Mouse (Mus musculus): Measurements from ENCODE around the gene Tnfrsf11a. TPM values are rescaled to one million over a fixed set of nuclear protein-coding genes. Genes with fewer than 3 reads are reported as not detected.

Gene Tnfrsf11a
- 0.42 and 0.86 TPM in 2 replicates for polyA plus RNA-seq (2015; fragmentation: Nextera tagmentation; extraction: Ambion mirVana)

DNA sequence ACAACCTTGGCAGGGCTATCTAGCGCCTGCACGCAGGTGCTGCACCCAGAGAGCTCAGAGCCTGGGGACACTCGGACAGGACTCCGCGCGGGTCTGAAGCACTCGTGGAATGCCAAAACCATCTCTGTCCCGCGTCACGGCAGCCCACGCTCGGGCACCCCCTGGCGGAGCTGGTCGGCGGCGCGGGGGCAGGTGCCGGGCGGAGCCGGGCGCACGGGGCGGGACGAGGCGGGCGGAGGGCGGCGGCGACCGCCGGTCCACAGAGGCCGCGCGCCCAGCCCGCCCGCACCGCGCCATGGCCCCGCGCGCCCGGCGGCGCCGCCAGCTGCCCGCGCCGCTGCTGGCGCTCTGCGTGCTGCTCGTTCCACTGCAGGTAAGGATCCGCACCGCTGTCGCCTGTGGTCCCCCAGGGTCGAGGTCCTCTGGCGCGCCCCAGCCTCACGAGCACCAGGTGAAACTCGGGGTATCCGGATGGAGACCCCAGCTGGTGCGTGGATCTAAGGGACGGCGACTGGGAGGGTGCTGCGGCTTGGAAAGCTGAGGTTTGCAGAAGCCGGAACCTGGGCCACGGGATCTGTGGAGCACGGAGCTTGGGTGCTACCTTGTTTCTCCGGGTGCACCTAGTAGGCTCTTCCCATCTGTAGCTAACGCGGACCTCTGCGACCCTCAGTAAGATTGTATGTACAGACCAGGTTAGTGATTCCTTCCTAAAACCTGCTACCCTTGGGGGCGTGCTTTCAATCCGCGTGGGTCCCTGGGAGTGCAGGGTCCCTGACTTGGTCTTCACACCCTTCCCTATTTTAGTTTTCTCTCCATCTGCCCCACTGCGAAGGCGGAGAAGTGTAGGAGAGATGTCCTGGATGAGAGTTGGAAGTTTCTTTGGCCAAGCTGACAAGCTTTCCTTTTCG is at the start of gene Tnfrsf11a:
Tnfrsf11a (plus strand) TSS at position 262 of the 908 bp plus-strand sequence.
- ATAC-seq (replicated peaks; ENCODE audit: insufficient number of reproducible peaks, insufficient read depth, low FRiP score, low read depth) = 0 out of 2 replicates have a peak, but pooled peaks have one; percentile 48
- WGBS = 4% methylated on average over 73 of the region's 77 CpGs
- Histone ChIP-seq H3K4me3 (peak within 1 kb of the TSS; percentile 63), H3K36me3 (no peaks in the 10 kb centered on the region), H3K27ac (no peak within 1 kb of the TSS), H3K9me3 (replicated peaks) (no peaks in the 10 kb centered on the region), H3K4me2 (peak within 1 kb of the TSS; percentile 98), H3K27me3 (peaks cover 31% of the 10 kb centered on the region), H3K4me1 (replicated peaks) (peaks cover 15% of the 10 kb centered on the region), H3K9ac (peak within 1 kb of the TSS; percentile 63)

DNA sequence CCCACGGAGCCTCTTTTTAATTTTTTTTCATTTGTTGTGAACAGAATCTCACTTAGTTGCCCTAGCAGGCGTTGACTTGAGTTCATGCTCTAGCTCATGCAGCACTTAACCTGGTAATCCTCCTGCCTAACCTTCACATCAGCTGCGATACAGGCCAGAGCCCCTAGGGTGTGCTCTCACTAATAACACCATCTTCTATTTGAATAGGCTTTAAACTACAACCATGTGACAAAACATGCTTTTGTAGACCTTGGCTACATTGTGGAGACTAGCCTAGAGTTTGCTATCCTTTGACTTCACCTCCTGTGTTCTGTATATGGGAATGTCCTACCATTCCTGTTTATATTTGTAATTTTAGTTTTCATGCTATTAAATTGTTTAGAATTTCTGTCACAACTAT is 45.2 kb upstream of the Tnfrsf11a start:
- no peaks in the 10 kb centered on the region for H3K4me1 ChIP-seq (replicated peaks)
- H3K9ac ChIP-seq = no peak overlapping the region
- H3K36me3 ChIP-seq = peaks cover 15% of the 10 kb centered on the region
- H3K9me3 ChIP-seq (replicated peaks) = no peaks in the 10 kb centered on the region
- no peak for ATAC-seq (replicated peaks; ENCODE audit: insufficient number of reproducible peaks, insufficient read depth, low FRiP score, low read depth)
- H3K4me3 ChIP-seq = no peak overlapping the region
- H3K4me2 ChIP-seq = no peak overlapping the region
- no peak overlapping the region for H3K27ac ChIP-seq
- 79% methylated on average over 3 of the region's 3 CpGs for WGBS
- H3K27me3 ChIP-seq = no peaks in the 10 kb centered on the region

DNA sequence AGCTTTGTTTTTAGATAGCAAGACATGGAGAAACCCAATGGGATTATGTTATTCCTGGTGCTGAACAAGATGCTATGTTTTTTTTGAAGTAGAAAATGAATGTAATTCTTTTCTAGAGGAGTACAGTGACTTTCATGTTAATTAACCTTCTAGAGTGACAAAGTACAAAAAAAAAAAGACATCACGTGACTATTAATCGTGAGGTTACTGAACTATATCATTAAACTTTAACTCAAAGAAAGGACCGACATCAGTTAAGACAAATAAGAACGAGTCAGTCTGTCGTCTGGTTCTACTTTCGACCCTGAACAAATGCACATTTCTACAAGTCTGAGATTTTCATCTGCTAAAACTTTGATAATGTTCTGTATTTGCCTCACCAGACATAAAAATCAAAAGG is 42.2 kb upstream of the Tnfrsf11a start:
- WGBS = 90% methylated on average over 6 of the region's 6 CpGs

DNA sequence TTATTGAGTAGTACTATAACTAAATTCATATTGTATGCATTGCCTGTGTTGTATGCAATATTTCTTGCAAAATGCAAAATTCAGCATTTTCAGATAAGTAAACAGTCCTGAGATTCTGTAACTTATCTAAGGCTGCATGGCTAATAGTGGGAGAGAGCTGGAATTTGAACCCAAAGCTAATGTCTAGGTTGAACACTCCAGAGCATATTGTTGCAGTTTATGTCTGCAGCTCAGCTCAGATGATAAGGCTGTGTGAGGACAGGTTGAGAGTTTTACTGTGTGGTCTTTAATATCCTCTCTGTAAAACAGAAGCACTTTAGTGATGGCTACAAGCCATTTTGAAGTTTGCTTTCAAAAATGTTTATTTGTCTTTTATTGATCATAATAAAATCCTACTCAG is 41.0 kb upstream of the Tnfrsf11a start:
- no peak overlapping the region for H3K27ac ChIP-seq
- peaks cover 33% of the 10 kb centered on the region for H3K36me3 ChIP-seq
- no peak for ATAC-seq (replicated peaks; ENCODE audit: insufficient number of reproducible peaks, insufficient read depth, low FRiP score, low read depth)
- no peak overlapping the region for H3K4me3 ChIP-seq
- H3K9ac ChIP-seq = no peak overlapping the region
- H3K4me1 ChIP-seq (replicated peaks) = no peaks in the 10 kb centered on the region
- no peaks in the 10 kb centered on the region for H3K9me3 ChIP-seq (replicated peaks)
- H3K27me3 ChIP-seq = no peaks in the 10 kb centered on the region
- no peak overlapping the region for H3K4me2 ChIP-seq

More for the DNA sequence above, 42.2 kb upstream of the Tnfrsf11a start:
- Histone ChIP-seq H3K9ac (no peak overlapping the region), H3K36me3 (peaks cover 30% of the 10 kb centered on the region), H3K4me1 (replicated peaks) (no peaks in the 10 kb centered on the region), H3K27me3 (no peaks in the 10 kb centered on the region), H3K27ac (no peak overlapping the region), H3K9me3 (replicated peaks) (no peaks in the 10 kb centered on the region), H3K4me3 (no peak overlapping the region), H3K4me2 (no peak overlapping the region)
- ATAC-seq (replicated peaks; ENCODE audit: insufficient number of reproducible peaks, insufficient read depth, low FRiP score, low read depth) = no peak

DNA sequence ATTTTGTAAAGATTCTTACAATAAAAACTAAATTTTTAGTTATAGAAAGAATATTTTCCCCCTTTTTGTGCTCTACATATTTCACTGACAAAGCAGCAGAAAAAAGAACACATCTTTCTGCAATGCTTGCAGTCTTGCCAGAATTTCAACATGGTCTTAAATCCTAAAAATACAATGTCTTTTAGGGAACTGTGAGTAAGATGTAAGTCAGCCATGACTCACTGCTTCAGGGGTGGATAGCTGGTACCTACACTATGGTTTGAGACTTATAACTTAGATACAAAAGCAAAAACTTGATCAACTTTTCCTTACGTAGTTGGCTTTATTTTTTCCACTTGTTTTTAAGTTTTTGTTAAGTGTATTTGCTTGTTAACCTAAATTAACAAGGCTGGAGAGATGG is 38.0 kb upstream of the Tnfrsf11a start:
- WGBS = 85% methylated on average over 1 of the region's 1 CpGs
- Histone ChIP-seq H3K9me3 (replicated peaks) (no peaks in the 10 kb centered on the region), H3K36me3 (peaks cover 31% of the 10 kb centered on the region), H3K4me2 (no peak overlapping the region), H3K4me3 (no peak overlapping the region), H3K27me3 (no peaks in the 10 kb centered on the region), H3K27ac (no peak overlapping the region), H3K9ac (no peak overlapping the region), H3K4me1 (replicated peaks) (no peaks in the 10 kb centered on the region)
- ATAC-seq (replicated peaks; ENCODE audit: insufficient number of reproducible peaks, insufficient read depth, low FRiP score, low read depth) = no peak

DNA sequence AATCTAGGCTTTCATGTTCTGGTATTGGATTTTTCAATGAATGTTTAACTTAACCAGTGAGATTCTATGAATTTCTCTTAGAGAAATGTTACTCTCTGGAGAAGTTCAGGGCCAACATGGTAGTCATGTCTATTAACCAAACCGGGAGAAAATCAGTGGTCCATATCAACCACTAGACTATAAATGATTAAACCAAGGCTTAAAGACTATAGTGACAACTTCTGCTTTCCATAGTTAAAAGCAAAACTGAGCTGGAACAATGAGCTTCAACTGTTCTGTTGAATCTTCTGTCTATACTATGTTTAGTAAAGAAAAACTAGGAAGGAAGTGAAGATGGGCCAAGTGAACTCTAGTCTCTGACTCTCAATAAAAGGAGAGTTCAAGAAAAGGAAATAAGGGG is 34.1 kb upstream of the Tnfrsf11a start:
- Histone ChIP-seq H3K36me3 (peaks cover 34% of the 10 kb centered on the region), H3K4me3 (no peak overlapping the region), H3K27ac (no peak overlapping the region), H3K4me1 (replicated peaks) (no peaks in the 10 kb centered on the region), H3K9me3 (replicated peaks) (no peaks in the 10 kb centered on the region), H3K4me2 (no peak overlapping the region), H3K9ac (no peak overlapping the region), H3K27me3 (no peaks in the 10 kb centered on the region)
- 90% methylated on average over 1 of the region's 1 CpGs for WGBS
- ATAC-seq (replicated peaks; ENCODE audit: insufficient number of reproducible peaks, insufficient read depth, low FRiP score, low read depth) = no peak

DNA sequence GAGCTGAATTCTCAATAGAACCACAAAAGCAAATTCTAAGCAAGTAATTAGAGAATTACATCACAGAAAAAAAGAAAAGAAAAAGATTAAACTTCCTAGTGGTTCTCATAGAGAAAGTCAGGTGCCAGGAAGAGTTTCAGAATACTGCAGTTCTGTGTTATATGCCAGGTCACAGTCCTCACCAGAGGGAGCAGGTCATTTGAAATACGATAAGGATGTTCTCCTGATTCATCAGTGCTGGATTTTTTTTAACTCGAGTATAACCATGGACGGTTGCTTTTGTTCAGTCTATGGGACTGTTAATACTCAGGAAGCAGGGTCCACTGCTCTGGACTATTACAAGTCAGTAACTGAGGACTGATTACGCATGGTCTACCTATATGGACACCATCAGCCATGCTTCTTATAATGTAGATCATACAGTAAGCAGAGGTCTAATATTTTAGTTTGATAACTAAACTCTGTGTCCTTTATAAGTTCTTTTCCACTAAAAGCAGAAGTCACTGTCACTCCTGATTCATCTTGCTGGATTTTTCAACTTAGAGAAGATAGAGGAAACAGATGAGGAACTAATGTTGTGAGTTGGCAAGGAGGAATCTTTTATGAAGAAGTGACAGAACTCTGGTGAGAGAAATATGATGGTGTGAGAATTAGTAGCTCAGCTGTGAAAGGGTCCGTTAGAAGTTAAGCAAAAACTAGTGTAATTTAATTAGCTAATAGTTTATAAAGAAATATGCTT is 33.5 kb upstream of the Tnfrsf11a start:
- Histone ChIP-seq H3K36me3 (peaks cover 28% of the 10 kb centered on the region), H3K27ac (no peak overlapping the region), H3K9ac (no peak overlapping the region), H3K9me3 (replicated peaks) (no peaks in the 10 kb centered on the region), H3K4me2 (no peak overlapping the region), H3K27me3 (no peaks in the 10 kb centered on the region), H3K4me3 (no peak overlapping the region), H3K4me1 (replicated peaks) (no peaks in the 10 kb centered on the region)
- WGBS = 87% methylated on average over 5 of the region's 5 CpGs
- ATAC-seq (replicated peaks; ENCODE audit: insufficient number of reproducible peaks, insufficient read depth, low FRiP score, low read depth) = no peak

DNA sequence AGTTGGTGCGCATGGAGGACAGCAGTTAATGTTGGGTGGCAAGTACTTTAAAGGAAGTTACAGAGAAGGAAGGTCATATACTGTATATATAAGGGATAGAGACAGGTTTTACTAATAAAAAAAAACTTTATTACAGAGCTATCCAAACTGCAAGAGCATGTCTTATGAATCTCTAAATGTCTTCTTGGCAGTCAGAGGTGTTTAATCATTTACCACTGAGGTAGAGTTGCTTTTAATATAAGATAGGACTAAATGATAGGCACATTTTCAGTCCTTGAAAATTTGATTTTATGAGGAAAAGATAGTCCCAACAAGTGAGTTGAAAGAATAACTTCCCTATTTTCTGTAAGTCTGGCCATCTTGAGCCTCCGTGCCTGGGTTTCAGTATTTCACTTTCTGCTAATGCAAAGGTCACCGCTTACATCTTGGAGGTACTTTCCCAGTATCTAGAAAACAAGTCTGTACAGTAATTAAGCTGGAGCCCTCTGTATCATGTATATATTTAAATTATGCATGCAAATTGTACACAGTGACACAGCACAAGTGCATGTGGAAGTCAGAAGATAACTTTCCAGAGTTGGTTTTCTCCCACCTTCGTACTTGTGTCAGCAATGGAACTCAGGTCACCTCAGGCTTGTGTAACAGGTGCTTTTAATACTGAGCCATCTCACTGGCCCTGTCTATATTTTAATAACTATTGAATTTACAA is 32.3 kb upstream of the Tnfrsf11a start:
- WGBS = 93% methylated on average over 4 of the region's 4 CpGs
- Histone ChIP-seq H3K4me1 (replicated peaks) (no peaks in the 10 kb centered on the region), H3K4me2 (no peak overlapping the region), H3K4me3 (no peak overlapping the region), H3K27me3 (no peaks in the 10 kb centered on the region), H3K36me3 (peaks cover 25% of the 10 kb centered on the region), H3K9me3 (replicated peaks) (no peaks in the 10 kb centered on the region), H3K9ac (no peak overlapping the region), H3K27ac (no peak overlapping the region)
- no peak for ATAC-seq (replicated peaks; ENCODE audit: insufficient number of reproducible peaks, insufficient read depth, low FRiP score, low read depth)

DNA sequence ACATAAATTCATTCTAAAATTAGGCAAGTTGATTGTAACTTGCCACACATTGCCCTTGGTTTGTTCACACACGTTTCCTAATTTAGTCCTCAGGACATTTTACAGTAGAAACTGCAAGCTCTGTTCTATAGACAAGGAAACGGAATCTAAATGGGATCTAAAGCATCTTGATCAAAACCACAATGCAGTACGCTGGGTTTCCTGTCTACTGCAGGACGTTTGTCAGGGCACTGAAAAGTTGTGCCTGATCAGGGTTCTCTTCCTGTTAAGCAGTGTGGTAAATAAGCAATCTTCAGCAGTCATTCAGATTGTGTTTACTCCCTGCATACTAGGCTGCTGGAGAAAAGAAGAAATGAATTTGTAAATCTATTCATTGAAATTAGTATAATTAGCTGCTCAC is 28.3 kb upstream of the Tnfrsf11a start:
- no peak overlapping the region for H3K27ac ChIP-seq
- H3K36me3 ChIP-seq = peaks cover 16% of the 10 kb centered on the region
- ATAC-seq (replicated peaks; ENCODE audit: insufficient number of reproducible peaks, insufficient read depth, low FRiP score, low read depth) = no peak
- 68% methylated on average over 4 of the region's 4 CpGs for WGBS
- no peaks in the 10 kb centered on the region for H3K27me3 ChIP-seq
- no peaks in the 10 kb centered on the region for H3K4me1 ChIP-seq (replicated peaks)
- no peaks in the 10 kb centered on the region for H3K9me3 ChIP-seq (replicated peaks)
- H3K4me2 ChIP-seq = no peak overlapping the region
- H3K4me3 ChIP-seq = no peak overlapping the region
- no peak overlapping the region for H3K9ac ChIP-seq

DNA sequence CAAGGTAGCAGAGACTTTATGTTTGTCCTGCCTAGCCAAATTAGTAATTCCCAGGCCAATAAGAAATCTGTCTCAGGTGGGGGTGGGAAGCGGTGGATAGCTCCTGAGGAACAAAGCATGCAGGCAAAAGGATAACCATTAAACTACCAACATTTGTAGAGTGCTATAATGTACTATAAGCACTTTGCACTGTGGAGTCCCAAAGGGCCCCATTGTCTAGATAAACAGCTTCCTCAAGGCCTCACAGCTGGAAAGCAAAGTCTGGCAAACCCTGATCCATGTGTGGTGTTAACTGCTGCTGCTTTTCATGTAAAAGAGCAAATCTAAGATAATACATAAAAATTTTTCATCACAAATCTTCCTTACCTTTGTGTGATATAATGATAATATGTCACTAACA is 27.6 kb upstream of the Tnfrsf11a start:
- peaks cover 12% of the 10 kb centered on the region for H3K36me3 ChIP-seq

DNA sequence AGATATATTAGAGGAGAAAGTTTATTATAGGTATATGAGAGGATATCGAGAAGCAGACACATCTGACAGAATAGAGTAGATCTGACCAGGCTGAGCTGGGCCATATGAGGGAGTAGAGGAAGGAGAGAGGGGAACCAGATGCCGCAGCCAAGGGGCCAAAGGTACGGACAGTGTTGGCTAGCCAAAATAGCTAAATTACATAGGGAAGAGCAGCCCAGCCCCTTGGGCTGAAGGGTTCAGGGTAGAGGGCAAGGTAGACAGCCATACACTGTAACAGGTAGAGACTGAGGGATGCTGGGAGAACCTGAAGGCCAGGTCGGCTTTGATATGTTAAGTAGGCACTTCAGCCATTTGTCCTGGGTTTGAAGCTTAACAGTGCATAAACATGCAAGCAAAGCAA is 21.7 kb upstream of the Tnfrsf11a start:
- H3K9ac ChIP-seq = no peak overlapping the region
- WGBS = 85% methylated on average over 4 of the region's 4 CpGs
- no peaks in the 10 kb centered on the region for H3K27me3 ChIP-seq

More for the DNA sequence above, 27.6 kb upstream of the Tnfrsf11a start:
- H3K27me3 ChIP-seq = no peaks in the 10 kb centered on the region
- ATAC-seq (replicated peaks; ENCODE audit: insufficient number of reproducible peaks, insufficient read depth, low FRiP score, low read depth) = no peak
- H3K27ac ChIP-seq = no peak overlapping the region
- H3K9ac ChIP-seq = no peak overlapping the region
- H3K9me3 ChIP-seq (replicated peaks) = no peaks in the 10 kb centered on the region
- no peaks in the 10 kb centered on the region for H3K4me1 ChIP-seq (replicated peaks)
- 97% methylated on average over 1 of the region's 1 CpGs for WGBS
- no peak overlapping the region for H3K4me3 ChIP-seq
- H3K4me2 ChIP-seq = no peak overlapping the region

More for the DNA sequence above, 21.7 kb upstream of the Tnfrsf11a start:
- Histone ChIP-seq H3K4me3 (no peak overlapping the region), H3K27ac (no peak overlapping the region), H3K4me1 (replicated peaks) (no peaks in the 10 kb centered on the region), H3K4me2 (no peak overlapping the region), H3K36me3 (no peaks in the 10 kb centered on the region), H3K9me3 (replicated peaks) (peaks cover 7% of the 10 kb centered on the region; the same call in 1 of the 2 replicates)
- no peak for ATAC-seq (replicated peaks; ENCODE audit: insufficient number of reproducible peaks, insufficient read depth, low FRiP score, low read depth)

Measured in heart, embryonic 15.5 days (tissue).